Mouse (Mus musculus): ENCODE measurements around the gene Hibch.

Gene Hibch

DNA sequence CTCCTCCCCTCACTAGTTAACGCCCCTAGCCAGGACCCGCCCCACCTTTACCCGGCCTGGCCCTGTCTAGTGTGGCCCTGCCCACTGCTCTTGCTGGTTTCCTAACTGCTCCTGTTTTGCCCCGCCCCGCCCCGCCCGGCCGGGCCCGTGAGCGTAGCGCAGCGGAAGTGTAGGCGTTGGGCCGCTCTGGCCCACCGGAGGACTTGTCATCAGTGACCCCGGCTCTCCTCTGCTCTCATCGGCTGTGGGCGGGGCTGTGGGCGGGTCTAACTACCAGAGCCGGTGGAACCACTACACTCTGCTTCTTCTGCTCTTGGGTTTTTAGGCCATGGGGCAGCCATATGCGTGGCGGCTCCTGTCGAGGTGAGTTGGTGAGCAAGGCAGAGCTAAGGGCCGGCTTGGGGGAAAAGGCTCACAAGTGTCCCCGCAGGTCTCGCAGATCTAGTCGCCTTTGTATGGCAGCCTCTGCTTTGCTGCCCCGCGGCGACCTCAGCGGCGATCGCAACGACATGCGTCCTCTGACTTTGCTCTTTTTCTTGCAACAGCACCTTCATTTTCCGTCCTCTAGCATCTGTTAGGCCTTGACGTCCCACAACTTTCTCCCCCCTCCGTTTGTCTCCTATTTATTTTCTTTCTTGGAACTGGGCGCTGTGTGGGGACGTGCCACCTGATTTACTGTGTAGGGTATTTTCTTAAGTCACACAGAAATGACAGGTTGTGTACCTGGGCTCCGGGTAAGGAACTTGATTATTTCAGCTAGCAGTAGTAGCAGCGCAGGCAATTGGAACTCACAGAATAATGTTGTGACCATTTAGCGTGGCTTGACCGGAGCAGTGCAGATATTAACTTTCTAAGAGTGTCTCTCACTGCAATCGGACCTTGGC, at the start of gene Hibch:
Gene Hibch, plus strand, starts transcription at position 148 of the 884 bp plus-strand sequence.
- peak; percentile 94 for DNase-seq (ENCODE audit: low read depth, low spot score)

DNA sequence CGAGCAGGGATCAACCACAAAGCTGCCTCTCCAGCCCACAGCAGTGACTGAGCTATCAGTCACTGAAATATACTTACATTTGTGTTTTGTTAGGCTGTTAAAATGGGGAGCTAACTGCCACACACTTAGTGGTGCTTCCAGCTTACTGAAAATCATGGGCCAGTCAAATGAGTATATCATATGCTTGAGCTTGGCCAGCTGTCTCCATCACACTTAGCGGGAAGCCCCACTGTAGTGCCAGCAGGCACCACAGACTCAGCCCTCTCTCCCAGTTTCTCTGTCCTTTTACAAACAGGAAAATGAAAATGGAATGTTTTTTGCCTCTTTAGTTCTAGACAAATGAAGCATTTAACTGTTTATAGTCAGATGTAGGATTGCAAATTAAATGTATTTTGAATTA, 48.8 kb upstream of the Hibch start:
- no peak for DNase-seq (ENCODE audit: low read depth, low spot score)

GRCm38 (mm10) chr1:52799056-52799726, 45.5 kb upstream of the Hibch start:
- DNase-seq (ENCODE audit: low read depth, low spot score), result peak; percentile 53

GRCm38 (mm10) chr1:52799772-52800171, 45.0 kb upstream of the Hibch start:
- no peak for DNase-seq (ENCODE audit: low read depth, low spot score)

GRCm38 (mm10) chr1:52800340-52800740, 44.4 kb upstream of the Hibch start:
- peak; percentile 54 for DNase-seq (ENCODE audit: low read depth, low spot score)

DNA sequence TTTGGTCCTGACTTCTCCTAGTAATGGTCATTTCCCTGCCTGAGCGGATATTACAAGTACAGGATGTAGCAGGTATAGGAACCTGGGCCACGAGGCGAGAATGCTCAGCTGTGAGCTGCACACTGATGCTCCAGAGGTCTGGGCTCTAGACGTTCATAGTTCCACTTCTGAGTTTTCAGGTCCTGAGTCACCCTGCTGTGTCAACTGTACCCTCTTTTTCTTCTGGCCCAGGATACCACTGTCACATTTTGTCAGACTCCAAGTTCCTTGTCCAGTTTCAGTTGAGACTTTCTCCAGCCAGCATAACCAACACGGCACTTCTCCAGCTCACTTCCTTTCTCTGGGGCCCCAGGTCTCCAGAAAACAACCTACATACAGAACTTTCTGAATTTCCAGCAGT, 43.1 kb upstream of the Hibch start:
- DNase-seq (ENCODE audit: low read depth, low spot score), result no peak

DNA sequence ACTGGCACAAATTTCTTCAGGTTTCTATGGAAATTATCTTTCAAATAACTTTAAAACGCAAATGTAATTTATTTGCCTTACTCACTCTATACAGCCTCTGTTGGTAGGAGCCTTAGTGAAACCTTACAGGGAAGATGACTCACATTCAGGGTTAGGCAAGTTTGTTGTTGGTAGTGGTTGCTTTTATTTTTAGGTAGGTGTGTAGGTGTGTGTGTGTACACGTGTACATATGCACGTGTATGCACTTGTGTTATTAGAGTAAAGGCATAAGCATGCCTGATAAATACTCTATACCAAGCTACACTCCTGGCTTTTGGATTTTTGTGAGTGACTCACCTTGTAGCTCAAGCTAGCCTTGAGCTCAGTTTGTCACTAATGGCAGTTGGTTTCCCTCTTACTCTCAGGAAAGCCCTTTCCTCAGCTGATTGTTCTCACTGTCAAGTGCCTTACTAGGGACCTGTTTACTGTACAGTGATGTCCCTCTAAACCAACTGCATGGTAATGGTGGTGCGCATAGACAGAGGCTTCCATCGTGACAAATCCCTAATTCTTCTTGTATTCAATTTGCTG, 42.2 kb upstream of the Hibch start:
- no peak for DNase-seq (ENCODE audit: low read depth, low spot score)

DNA sequence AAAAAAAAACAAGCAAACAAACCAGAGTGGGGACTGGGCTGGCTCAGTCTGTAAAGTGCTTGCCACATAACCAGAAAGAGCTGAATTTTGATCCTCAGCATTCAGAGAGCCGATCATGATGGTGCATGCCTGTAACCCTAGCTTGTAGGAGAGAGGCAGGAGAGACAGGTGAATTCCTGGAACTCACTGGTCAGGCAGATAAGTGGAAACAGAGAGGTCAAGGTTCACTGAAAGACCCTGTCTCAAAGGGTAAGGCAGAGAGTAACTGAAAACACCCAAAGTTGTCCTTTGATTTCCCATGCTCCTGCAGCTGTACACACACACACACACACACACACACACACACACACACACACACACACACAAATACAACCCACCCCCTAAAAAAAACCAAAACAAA, 39.7 kb upstream of the Hibch start:
- DNase-seq (ENCODE audit: low read depth, low spot score), result no peak

GRCm38 (mm10) chr1:52808456-52808855, 36.3 kb upstream of the Hibch start:
- no peak for DNase-seq (ENCODE audit: low read depth, low spot score)

GRCm38 (mm10) chr1:52816232-52816891, 28.4 kb upstream of the Hibch start:
- DNase-seq (ENCODE audit: low read depth, low spot score), result no peak

DNA sequence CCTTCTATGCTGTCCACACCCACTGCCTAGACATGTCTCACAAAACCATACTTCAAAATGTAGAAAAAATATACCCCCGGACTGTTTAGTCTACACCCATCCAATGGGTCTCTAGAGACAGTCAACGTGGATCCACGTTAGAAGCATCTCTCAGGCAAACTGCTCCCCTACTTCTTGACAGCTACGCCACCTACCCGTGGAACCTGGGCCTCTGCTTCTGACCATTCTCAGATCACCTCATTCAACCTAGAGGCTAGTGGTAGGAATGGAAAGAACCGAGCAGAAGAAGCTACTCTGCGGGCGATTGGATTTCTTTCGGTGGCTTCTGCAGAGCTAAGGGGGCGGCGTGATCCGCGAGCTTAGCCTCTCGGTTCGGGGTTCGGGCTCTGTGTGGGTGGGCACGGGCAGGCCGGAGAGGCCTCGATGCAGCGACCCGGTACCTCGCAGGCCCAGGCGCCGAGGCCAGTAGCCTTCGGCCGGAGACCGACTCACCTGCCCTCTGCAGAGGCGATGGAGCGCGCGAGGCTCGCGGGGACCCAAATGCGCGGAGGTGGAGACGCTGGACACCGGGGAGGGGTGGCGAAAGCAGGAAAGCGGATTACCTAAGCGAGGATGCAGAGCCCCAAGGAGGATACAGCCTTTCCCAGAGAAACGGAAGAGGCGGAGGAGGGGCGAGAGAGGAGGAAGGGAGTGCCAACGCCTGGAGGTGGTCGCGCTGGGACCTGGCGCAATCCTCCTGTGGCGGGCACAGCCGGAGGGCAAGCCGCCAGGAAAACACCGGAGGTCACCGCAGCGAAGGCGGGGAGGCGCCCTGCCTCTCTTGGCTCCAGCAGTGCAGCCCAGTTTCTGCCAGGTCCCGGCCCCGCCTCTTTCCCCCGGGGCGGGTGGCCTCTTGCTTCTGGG, 27.6 kb upstream of the Hibch start, which contains the start of gene Inpp1:
Gene Inpp1, minus strand, starts transcription at position 779 of the 903 bp plus-strand sequence.
- peak; percentile 72 for DNase-seq (ENCODE audit: low read depth, low spot score)

GRCm38 (mm10) chr1:52817813-52818147, 26.9 kb upstream of the Hibch start:
- DNase-seq (ENCODE audit: low read depth, low spot score), result no peak

GRCm38 (mm10) chr1:52839099-52839498, 5.6 kb upstream of the Hibch start:
- no peak for DNase-seq (ENCODE audit: low read depth, low spot score)

DNA sequence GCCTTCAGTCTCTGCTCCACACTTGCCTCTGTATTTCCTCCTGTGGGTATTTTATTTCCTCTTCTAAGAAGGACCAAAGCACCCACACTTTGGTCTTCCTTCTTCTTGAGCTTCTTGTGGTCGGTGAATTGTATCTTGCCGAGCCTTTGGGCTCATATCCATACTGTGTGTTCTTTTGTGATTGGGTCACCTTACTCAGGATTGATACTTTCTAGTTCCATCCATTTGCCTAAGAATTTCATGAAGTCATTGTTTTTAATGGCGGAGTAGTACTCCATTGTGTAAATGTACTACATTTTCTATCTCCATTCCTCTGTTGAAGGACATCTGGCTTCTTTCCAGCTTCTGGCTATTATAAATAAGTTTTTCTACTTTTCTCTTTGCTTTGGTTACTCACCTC, 375 bp upstream of the Hibch start:
- no peak for DNase-seq (ENCODE audit: low read depth, low spot score)

DNA sequence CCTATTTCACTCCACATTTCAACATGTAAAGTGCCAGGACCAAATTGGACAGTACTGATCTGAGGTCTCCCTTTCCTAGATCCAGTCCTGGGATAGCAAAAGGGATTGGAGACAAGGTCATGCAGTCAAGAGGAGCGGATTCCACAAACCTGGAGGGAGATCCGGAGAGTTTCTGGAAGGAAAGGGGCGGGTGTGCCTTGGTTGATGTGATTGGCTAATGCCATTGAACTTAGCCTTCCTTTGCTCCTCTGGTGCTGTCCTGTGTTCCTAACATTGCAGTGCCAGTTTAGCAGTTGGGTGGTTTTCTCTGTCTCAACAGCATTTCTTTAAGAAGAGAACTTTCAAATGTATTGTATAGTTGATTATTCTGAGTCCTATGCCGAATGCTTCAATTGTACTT, 1.8 kb downstream of the Hibch start:
- no peak for DNase-seq (ENCODE audit: low read depth, low spot score)

DNA sequence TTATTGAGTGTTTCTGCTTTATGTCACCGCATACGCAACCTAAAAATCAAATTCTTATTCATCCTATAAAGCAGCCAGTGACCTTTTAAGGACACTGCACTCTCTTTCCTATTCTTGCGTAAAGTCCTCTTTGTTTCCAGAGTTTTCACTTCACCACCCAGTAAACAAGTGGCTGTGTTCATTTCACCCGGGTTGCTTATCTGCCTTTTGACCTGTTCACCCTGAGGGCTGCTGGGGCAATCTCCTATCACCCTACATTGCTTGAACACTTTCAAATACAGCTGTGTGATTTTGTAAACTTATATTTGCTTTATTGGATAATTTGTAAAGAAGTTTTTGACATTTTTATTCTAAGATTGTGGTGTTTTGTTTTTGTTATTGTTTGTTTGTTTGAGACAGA, 4.7 kb downstream of the Hibch start:
- DNase-seq (ENCODE audit: low read depth, low spot score), result no peak

- peak; percentile 21 for DNase-seq (ENCODE audit: low read depth, low spot score)
Observed at GRCm38 (mm10) chr1:52854029-52854428, 9.3 kb downstream of the Hibch start.

GRCm38 (mm10) chr1:52855904-52856601, 11.3 kb downstream of the Hibch start:
- no peak for DNase-seq (ENCODE audit: low read depth, low spot score)

GRCm38 (mm10) chr1:52864220-52864619, 19.5 kb downstream of the Hibch start:
- no peak for DNase-seq (ENCODE audit: low read depth, low spot score)

GRCm38 (mm10) chr1:52866007-52866406, 21.3 kb downstream of the Hibch start:
- no peak for DNase-seq (ENCODE audit: low read depth, low spot score)
